In genomic region chr13:10360777-10361176, GRCm38 (mm10) we compare ENCODE assay signal across 8 mouse cellular contexts. TPM values are rescaled to one million over a fixed set of nuclear protein-coding genes. Genes with fewer than 3 reads are reported as not detected.
DNase-seq lines count a peak whose midpoint lies in the region; ATAC-seq lines count a peak whose summit lies in the region.

Chrm3 (minus strand) TSS chr13:10360847.

- H3K27me3 ChIP-seq in intestine, embryonic 14.5 days (replicated peaks; ENCODE audit: control insufficient read depth, insufficient read depth, low read length), result peaks cover 6% of the 10 kb centered on the region

- peak; percentile 81 for DNase-seq in Muller cell, postnatal 12 days (ENCODE audit: inconsistent ontology term)
- DNase-seq in embryo, embryonic 10 days (ENCODE audit: low spot score), result peak; percentile 78
- peak; percentile 13 for DNase-seq in gastrocnemius, postnatal 25 days
- peak; percentile 82 for DNase-seq in intestine, embryonic 14.5 days (ENCODE audit: low spot score)
- DNase-seq in left cerebral cortex, adult 8-10 months (ENCODE audit: low spot score in 2 of 2), result peak; percentile 53 to 58
- peak; percentile 32 for DNase-seq in lung, postnatal 25 days (ENCODE audit: low spot score)
- peak; percentile 83 for DNase-seq in right cerebral cortex, adult 18-20 months
- DNase-seq in thymus, postnatal 14 days, result no peak

- peak within 1 kb of the TSS; percentile 43 for H3K27ac ChIP-seq in intestine, embryonic 14.5 days (ENCODE audit: low read depth)

- no peaks in the 10 kb centered on the region for H3K9me3 ChIP-seq in intestine, embryonic 14.5 days (ENCODE audit: control insufficient read depth, low read length)

- H3K4me1 ChIP-seq in intestine, embryonic 14.5 days (replicated peaks; ENCODE audit: control insufficient read depth, insufficient read depth, low read length), result peaks cover 5% of the 10 kb centered on the region

- H3K4me2 ChIP-seq in intestine, embryonic 14.5 days (ENCODE audit: low read length), result peak within 1 kb of the TSS; percentile 95

- peak within 1 kb of the TSS; percentile 49 for H3K9ac ChIP-seq in intestine, embryonic 14.5 days (ENCODE audit: low read length)

- no peaks in the 10 kb centered on the region for H3K36me3 ChIP-seq in intestine, embryonic 14.5 days (ENCODE audit: control insufficient read depth, insufficient read depth, low read length)

- WGBS in intestine, embryonic 14.5 days, result 1% methylated on average over 18 of the region's 18 CpGs

- H3K4me3 ChIP-seq in intestine, embryonic 14.5 days (ENCODE audit: low read depth, low read length), result peak within 1 kb of the TSS; percentile 59

- ATAC-seq in intestine, embryonic 14.5 days (replicated peaks; ENCODE audit: low FRiP score, low TSS enrichment, low read depth), result peak; percentile 67

RNA-seq across cellular contexts. Expression of gene Chrm3, which starts in this region (rescaled TPM):
- 1 to 10 TPM in 1 of 2 experiments, under 1 TPM in 1; 0.20 to 1.1 TPM for total RNA-seq in gastrocnemius, postnatal 25 days (2021)
- polyA plus RNA-seq in intestine, embryonic 14.5 days (2014; fragmentation: Nextera tagmentation; extraction: Ambion mirVana), result 1.6 and 2.2 TPM in 2 replicates
- total RNA-seq in left cerebral cortex, adult 8-10 months (2022), result 10 to 100 TPM; 50.1 to 53.3 (median 52.8) TPM

Comparison
In these comparisons a context has a peak if more than half of its experiments do, and no peak if none do; other contexts are left out.
1. RNA of gene Chrm3 (total RNA-seq): 50.1 to 53.3 TPM in left cerebral cortex, adult 8-10 months; 0.20 to 1.1 TPM in gastrocnemius, postnatal 25 days; every median in the first group is over 10 times any median in the second.